Mouse (Mus musculus) lung, postnatal 4 days (tissue): ENCODE results near the gene Abr.

ENCODE experiments used
- DNase-seq, 2 experiments: peaks; one replicate each; pipeline ENCODE4 v3.0.0; 2021

Abr gene

DNA sequence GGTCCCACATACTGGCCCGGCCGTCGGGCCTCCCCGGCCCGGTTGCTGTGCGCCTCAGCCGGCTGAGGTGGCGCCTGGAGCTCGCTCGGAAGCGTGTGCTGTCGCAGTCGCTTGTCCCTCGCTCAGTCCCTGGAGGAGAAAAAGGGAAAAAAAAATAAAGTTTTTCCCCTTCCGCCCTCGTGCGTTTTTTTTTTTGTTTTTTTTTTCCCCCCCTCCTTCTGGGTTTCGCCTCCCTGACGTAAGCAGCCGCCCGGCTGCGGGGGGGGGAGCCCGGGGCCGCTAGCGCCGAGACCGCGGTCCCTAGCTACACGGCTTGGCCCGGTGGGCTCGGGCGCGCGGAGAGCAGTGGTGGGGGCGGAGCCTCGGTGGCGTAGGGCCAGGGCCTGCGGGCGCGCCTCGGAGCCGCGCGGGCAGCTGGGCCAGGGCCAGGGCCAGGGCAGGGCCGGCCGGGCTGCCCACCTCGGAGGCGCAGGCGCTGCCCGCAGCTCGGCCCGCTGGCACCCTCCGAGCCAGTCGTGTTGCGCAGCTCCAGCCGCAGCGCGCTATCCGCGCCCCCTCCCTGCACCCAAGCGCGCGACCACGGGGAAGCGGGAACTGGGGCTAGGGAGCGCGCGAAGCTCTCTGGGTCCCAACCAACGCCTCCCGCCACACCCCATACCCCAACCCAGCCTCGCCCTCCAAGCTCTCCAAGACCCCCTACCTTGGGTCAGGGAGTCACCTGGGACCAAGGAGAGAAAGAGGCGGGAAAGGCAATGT lies 1.3 kb upstream of the Abr start:
- peak; percentile 78 to 84 for DNase-seq

DNA sequence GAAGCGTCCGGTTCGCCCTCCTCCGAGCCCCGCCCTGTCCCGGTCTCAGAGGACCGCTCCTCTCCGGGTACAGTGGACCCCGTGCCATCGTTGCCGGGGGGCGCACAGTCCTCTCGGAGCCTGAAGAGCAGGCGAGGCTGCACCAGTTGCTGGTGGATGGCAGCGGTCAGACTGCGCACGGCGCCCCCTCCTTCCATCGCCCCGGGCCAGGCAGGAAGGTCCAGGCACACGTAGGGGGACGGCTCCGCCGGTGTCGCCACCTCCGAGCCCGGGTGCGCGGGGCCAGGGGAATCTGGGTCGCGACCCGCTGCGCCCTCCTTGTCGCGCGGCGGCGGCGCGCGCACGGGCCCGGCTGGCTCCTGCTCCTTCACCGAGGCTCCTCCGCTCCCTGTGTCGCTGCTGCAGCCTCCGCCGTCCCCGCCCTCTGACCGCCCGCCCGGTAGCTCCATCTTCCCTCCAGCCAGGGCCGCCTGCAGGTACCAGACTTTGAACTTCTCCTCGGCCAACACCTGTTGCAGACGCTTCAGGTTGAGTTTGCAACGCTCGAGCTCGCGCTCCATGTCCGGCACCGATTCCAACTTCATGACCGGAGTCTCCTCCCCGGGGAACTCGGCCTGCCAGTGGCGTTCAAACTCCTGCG lies 572 bp upstream of the Abr start:
- peak; percentile 33 to 46 for DNase-seq

DNA sequence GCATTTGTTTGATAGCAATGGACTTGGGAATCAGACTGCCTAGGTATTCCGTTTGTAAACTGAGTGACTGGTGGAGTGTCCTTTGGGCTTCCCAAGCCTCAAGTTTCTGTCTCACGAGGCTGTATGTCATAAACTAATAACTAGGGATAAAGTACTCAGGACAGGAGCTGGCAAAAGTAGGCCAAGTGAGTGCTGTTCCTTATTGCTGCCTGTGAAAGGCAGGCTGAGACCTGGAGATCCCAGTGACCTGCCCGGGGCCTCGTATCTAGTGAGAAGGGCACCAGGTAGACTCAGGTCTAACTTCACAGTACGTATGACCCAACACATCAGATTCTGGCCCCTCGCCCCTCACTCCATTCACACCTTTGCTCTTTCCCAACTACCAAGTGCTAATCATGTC lies 4.0 kb downstream of the Abr start:
- DNase-seq, result no peak

DNA sequence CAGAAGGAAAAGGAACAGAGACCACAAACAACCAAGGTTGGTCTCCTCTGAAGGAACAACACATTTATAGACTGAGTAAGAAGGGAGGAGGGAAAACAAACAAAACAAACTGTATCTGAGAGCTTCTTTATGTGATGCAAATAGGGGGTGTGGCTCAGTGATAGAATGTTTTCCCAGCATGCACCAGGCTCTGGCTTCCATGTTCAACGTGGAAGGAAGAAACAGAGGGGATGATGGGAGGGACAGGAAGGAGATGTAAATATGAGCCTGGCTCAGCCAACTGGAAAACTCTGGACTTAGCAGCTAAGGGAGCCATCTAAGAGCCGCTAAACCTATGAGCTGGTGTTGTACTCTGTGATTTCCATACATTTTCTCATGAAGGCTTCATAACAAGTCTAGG lies 7.9 kb downstream of the Abr start:
- no peak for DNase-seq

DNA sequence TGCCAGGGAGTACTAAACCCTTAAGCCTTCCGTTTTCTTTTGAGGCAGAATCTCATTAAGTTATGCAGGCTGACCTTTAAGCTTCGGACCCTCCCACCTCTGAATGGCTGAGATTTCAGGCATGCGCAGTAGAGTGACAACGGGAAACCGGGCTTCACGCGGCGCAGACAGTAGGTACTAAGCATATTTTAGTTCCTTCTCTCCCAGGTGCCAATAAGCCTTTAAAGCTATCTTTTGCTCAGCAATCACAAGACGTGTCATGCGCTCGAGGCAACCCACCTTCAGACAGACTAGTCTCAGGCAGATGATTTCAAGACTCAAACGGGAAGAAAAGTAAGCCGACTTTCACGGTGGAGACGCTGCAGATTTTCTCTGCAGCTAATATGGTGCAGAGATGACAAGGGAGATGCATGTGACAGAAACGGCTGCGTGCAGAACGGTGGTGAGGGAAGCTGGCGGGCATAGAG lies 9.4 kb downstream of the Abr start:
- DNase-seq, result peak; percentile 37 to 39

DNA sequence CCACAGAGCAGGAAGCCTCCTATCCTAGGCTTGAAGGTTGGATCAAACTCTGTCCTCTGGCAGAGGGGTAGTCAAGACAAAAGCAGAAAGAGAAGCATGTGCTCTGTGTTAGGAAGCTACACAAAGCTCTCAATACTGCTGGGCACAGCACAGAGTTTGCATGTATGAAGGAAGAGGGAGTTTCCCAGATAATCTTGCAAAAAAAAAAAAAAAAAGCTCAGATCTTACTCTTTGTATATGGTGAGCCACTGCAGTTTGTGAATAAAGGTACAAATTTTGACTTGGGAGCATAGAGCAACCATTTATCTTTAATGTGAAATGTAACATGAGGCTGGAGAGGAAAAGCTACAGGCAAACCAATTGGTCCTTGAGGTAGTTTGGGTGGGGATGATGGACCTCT lies 11.2 kb downstream of the Abr start:
- no peak for DNase-seq

DNA sequence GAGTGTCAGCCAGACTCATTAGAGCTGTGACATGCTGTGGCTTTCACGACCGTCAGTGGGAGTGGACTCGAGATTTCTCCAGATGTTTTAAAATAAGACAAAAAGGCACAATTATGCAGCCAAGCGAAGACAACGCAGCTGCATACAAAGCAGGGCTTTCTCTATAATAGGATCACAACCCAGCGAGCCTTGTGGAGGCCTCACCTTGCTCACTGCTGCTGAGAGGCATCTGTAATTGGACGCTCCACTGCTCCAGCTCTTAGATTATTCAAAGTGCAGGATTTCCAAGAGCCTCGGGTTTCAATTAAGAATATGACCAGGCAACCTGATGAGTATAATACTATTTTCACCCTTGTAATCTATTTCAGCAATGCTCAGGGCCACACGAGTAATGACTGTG lies 15.6 kb downstream of the Abr start:
- DNase-seq, result no peak

DNA sequence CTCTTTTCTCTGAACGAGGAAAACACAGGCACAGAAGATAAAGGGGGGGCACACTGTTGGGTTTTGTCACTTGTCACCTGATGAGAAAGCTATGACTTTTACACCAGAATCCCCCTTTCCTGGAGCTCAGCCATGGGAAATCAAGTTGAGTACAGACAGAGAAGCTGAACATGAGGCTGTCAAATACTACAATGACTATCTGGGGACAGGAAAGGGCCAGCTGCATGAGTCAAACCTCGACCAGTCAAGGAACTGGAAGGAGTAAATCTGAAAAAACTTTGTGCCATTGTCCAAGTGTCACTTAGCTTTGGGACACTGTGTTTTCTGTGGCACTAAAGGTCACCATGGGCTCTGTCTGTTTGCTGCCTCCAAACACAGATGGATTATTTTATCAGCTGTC lies 22.9 kb downstream of the Abr start:
- DNase-seq, result no peak

DNA sequence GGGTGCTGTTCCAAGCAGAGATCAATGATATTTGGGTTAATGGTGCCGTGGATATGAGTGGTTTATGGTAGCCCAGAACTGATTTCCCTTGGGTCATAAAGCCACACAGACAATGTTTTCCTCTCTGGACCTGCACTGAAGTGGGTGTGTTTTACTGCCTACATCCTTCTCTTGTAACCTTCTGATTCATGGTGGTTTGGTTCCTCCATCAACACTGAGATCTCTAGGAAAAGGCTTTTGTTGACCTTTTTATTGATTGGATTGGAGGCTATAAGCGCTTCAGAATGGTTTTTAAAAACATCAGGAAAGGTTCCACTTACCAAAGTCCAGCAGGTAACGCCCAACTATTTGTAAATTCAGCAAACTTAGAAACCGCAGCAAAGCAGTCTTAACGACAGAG lies 23.4 kb downstream of the Abr start:
- DNase-seq, result no peak

DNA sequence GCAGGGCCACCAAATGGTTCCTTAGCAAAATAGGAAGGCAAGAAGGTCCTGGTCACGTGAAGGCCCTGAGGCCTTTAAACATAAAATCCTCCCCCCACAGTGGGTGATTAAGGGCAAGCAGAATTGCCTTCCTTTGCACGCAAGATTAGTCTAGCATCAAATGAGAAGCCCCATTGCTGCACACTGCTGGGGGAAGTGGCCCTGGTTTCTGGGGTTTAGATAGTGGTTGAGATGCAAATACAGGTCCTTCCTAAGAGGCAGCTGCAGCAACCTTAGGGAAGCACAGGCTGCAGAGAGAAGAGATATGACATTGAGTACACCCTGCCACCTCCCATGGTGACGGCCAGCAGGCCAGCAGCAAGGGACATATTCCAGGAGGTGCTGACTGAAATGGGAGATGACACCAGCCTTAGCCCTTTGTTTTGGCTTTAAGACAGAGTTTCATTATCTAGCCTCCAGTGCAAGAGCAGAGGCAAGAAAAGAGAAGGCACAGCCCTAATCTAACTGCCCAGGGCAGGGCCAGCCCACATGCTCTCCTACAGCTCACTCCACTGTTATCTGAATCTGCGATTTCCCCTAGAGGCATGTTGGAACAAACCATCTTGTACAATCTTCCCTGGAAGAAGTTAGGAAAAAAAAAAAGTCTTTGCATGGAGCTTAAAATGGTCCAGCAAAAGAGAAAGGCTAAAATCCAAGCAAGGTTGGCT lies 28.3 kb downstream of the Abr start:
- DNase-seq, result no peak

DNA sequence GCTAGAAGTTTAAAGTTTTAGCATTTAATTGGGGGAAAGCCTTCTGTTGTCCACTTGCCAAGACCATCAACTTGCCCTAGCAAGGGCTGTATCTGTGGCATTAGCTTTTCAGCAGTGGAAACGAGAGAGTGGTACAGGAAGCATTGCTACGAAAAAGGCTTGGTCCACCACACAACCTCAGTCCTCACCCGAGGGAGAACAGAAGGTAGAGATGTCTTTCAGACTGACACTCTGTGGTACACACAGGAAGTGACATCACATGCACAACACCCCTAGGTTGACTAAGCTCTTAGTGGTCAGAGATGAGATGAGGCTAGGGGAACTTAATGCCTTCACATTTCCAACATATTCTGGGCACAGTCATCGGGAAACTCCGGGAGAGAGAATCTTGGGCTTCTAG lies 32.4 kb downstream of the Abr start:
- no peak for DNase-seq

DNA sequence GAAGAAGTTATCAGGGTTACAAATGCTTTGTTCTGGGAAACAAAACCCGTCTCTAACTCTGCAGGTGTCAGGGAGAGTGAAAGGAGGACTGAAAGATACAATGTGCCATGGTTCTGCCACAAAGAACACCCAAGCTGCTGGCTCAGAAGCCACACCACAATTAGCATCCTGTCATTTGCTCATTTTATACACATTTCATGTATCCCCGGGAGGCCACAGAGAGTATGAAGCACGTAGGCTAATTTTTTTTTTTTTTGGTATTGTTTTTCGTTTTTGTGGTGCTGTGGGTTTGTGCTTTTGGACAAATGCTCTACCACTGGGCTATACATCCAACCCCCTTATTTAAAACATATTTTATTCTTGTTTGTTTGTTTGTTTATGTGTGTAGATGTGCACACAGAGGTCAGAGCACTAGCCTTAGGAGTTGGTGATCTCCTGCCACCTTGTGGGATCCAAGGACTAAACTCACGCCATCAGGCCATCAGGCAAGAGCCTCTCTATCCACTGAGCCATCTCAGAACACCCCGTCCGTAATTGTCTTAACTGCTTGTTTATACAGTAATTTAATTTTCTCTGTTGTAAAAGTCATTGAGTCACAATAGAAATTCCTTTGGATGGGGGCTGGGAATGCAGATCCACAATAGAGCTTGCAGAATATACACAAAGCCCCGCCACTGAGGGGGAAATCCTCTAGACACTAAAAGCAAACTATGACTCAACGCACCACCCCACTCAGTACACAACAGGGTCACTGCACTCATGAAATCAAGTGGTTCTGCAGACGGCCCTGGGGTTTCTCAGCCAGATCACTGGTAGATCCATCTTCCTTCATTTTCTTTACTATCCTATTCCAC lies 33.3 kb downstream of the Abr start:
- DNase-seq, result peak in 1 of 2 experiments; percentile 27

DNA sequence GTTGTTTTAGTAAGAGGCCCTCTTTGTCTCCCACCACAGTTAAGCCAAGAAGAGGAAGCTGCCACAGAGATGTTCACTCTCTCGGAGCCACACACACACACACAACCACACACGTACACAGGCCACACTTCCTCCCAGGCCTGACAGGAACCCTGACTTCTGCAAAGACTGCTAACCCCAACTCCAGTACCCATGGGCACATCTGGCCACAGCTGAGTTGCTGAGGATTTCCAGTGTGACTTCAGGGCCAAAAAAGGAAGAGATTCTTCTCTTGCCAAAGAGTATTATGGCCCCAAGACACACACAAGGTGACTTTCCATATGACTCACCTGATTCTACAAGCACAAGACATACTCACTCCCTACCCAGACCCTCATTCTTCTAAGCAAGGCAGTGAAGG lies 34.1 kb downstream of the Abr start:
- DNase-seq, result peak; percentile 49 to 50

DNA sequence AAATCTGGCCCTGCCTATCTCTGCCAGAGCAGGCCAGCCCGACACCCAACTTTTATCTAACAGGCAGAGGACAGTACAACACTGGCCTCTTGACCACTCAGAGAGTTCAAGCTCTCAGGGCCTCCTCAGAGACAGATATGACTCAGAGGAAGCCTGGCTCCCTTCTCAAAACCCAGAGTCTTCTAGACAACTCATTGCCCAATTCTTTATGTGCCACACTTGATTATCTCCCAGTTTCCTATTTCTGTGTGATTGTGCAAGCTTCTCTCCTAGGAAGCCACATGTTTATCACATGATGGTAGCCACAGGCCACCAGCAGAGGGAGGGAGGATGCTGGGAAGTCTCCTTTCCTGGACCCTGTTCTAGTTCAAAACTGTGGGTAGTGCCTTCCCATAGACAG lies 34.8 kb downstream of the Abr start:
- DNase-seq, result peak in 1 of 2 experiments; percentile 30

DNA sequence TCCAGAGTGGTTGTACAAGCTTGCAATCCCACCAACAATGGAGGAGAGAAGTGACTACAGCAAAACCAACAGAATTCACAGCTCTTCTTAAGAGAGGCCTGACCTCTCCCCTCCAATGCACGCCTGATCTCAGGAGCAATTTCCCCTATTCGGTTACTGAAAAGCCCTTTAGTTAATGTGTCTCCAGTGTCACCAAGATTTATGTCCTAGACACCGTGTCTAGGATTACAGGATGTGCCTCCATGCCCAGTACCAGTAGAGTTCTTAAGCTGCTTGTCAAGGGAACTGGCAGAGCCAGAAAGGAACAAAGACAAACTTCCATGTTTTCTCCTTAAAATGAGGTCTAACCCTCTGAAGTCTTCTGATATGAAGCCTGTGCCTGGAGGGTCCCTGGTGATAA lies 36.0 kb downstream of the Abr start:
- DNase-seq, result no peak

DNA sequence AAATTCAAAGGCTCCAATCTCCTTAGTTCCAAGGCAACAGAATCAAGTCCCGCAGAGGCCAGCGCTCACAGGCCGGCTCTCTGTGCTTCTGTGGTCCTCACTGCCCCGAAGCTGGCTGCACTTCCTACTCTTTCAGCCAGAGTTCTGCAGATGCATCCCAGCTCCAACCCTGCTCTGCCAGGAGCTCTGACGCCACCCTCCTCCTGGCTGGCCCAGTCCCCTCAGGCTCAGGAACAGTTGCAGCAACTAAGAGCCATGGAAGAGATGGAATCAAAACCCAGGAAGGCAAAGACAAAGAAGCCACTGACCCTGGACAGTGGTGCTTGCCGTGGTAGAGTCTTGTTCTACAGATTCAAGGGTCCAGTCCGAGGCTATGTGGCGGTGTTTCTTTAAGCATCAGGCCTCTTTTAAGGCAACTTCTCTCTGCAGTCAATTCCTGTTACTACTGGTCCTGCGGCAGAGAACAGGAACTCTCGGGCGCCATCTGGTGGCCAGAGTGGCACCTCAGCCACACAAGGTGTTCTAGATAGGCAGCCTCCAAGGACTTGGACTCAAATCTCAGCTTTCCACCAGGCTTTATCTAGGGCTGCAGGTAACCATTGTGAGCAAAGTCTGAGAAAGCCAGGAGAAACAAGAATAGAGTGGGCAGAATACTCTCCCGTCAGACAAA lies 44.4 kb downstream of the Abr start:
- DNase-seq, result peak; percentile 80 to 88

DNA sequence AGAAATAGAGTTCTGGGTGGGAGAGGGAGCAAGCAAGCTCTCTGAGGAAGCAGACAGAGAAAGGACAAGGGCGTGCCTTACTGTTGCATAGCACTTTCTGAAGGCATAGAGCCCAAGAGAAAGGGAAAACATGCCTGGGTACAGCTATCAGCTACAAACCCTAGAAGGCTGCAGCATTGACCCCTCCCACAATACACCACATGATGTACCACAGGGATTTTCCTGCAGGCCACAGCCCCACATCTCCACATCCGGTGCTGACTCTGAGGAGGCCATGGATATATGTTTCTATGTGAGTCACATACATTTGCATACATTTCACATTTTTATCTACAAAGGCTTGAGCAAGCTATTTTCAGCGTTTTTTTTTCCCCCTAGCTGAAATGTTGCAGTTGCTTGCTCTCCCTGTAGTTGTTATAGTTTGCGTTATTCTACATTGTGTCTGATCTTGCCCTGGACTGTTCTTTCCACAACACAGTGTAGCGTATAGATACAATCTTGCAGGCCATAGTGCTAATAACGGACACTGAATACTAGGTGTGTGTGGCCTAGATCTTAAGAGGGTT lies 49.2 kb downstream of the Abr start:
- DNase-seq, result no peak

DNA sequence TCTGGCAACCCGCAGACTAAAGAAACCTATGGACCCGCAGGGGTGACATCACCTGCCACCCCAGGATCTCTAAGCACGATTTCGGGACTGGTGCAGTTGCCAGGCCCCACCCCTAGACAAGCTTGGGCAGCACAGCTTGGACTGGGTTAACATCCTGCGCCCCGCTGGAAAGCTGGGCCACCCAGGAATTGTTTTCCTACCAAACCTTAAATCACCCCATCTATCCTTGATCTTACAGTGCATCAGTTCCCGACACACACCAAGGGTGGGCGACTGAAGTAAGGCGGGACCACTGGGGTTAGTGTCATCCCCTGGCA lies 50.5 kb downstream of the Abr start:
- DNase-seq, result no peak

DNA sequence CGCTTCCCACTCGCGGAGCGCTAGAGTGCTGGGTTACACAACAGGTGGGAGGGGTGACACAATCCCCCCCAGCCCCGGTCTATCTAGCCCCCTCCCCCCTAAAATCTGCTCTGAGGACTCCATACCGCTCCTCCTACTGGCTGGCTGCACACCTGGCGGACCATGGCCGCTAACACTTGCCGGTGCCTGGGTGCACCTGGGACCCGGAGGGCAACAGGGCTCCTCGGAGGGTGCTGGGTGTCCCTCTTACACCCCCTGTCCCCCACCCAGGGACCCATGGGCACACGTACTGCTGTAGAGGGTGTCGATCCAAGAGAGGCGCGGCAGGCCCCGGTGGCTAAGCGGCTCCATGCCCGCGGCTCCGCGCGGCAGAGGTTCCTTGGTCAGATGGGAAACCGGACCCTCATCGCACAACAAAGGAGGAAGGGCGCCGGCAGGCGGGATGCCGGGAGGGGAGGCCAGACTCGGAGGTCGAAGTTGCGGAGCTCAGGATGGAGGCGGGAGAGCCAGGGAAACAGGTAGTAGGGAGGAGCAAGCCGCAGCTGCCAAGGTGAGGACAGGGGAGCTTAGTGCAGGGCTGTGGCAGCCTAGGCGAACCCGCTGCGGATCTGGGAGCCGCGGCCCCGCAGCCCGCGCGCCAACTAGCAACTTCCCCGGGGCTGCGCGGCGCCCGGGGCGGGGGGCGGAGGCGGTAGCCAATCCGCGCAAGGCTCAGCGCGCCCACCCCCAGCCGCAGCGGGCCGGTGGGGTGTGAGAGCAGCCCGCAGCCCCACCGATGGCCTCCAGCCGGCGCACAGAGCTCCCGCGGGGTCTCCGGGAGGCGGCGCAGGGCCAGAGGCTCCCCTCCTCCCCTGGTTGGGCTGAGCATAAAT lies 51.1 kb downstream of the Abr start:
- peak; percentile 17 to 38 for DNase-seq

DNA sequence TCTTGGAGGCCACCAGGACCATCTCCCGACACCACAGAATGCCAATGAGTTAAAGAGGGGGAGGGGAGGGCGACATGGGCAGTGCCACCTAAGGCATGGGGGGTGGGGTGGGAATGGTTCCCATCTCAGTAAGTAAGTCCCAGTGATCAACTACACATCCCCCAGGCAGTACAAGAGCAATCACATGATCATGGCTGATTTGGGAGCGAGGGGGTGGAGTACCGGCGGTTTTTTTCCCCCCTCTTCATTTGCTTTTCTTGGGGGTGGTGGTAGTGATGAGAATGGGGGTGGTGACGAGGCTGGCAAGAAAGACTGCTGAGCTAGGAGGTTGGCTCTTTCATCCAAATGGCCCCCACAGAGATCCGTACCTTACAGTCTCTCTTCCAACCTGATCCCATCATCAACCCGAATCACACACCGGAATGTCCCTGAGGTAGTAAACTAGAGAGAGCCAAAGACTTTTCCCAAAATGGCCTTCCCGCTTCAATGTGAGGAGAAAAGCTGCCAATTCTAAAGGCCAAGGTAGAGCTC lies 51.8 kb downstream of the Abr start:
- DNase-seq, result no peak

DNA sequence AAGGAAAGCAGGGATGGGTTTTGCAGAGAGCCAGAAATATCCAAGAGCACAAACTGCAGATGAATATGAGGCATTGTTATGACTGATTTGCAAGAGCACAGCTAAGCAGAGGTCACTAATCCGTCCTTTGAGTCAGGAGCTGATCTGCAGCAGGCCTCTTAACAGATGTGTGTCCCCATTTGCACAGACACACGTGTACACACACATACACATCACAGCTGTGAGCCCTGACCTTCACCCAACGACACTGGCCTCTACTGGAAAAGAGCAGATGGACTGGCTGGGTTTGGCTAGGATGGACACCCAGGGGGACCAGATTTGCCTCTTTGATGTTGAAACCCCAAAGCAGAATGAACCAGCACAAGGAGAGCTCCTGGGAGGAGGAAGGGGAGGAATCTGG lies 52.7 kb downstream of the Abr start:
- DNase-seq, result no peak
